Mouse (Mus musculus) liver, adult 2 months (tissue): Measurements from ENCODE around the gene Prss40. TPM values are rescaled to one million over a fixed set of nuclear protein-coding genes. Genes with fewer than 3 reads are reported as not detected.
A peak's percentile ranks its signal among the peaks of the same experiment; 100 is the strongest.

Experiments used
- DNase-seq: peaks from one replicate; pipeline ENCODE4 v3.0.0-alpha.2; 2011; ENCODE audit warnings: low read depth, low spot score; ENCODE audit errors: extremely low read depth
- H3K27ac ChIP-seq: fragments of 200-500 bp; replicated peaks from 2 replicates; pipeline ENCODE4 v1.5.1; 2012; ENCODE audit warnings: low read depth, mild to moderate bottlenecking, control low read depth, inconsistent platforms, low read length; ENCODE audit not compliant: insufficient read depth
- H3K27me3 ChIP-seq: fragments of 200-500 bp; 2 replicates; pipeline ENCODE4 v1.6.1; 2012; ENCODE audit warnings: mild to moderate bottlenecking, moderate library complexity, low read length, inconsistent platforms; ENCODE audit not compliant: control insufficient read depth, insufficient read depth
- H3K36me3 ChIP-seq: fragments of 200-500 bp; 2 replicates; pipeline ENCODE4 v1.6.1; 2012; ENCODE audit warnings: low read length, inconsistent platforms; ENCODE audit not compliant: control insufficient read depth, insufficient read depth
- H3K4me1 ChIP-seq: fragments of 200-500 bp; 2 replicates; pipeline ENCODE4 v1.6.1; 2011; ENCODE audit warnings: low read length; ENCODE audit not compliant: control insufficient read depth, insufficient read depth
- H3K4me3 ChIP-seq: fragments of 200-500 bp; 2 replicates; pipeline ENCODE4 v1.5.1; 2011; ENCODE audit warnings: low read depth, mild to moderate bottlenecking, control low read depth, low read length, moderate library complexity; ENCODE audit not compliant: insufficient read depth
- H3K79me2 ChIP-seq: fragments of 200-500 bp; 2 replicates; pipeline ENCODE4 v1.6.1; 2012; ENCODE audit warnings: inconsistent platforms, mild to moderate bottlenecking, low read length, moderate library complexity; ENCODE audit not compliant: control insufficient read depth, insufficient read depth
- H3K9ac ChIP-seq: fragments of 200-500 bp; 2 replicates; pipeline ENCODE4 v1.6.1; 2012; ENCODE audit warnings: low read depth, mild to moderate bottlenecking, control low read depth, inconsistent platforms, low read length
- CTCF ChIP-seq: fragments of 200-500 bp; IDR thresholded peaks from 2 replicates; pipeline ENCODE4 v1.5.1; 2011; ENCODE audit warnings: low read depth, low read length, control low read depth
- POLR2A ChIP-seq: fragments of 200-500 bp; IDR thresholded peaks from 2 replicates; pipeline ENCODE4 v1.6.1; 2011; ENCODE audit warnings: low read length, control low read depth; ENCODE audit not compliant: insufficient read depth; ENCODE audit errors: extremely low read depth
- WGBS: fragments of 180-500 bp; shearing (Covaris S2); methylation state at CpG from one replicate; pipeline ENCODE4 v1.1.7; 2018; 5-methylcytosine and 5-hydroxymethylcytosine counted together
- polyA plus RNA-seq: library from polyadenylated mRNA; depleted of rRNA; stranded (reverse); fragments of >200 nt; gene quantifications from 2 replicates; pipeline ENCODE4 v1.2.3, GENCODE M21; 2012; rRNA removed
- total RNA-seq: library from RNA; depleted of rRNA; stranded (reverse); fragments of >200 nt; gene quantifications from 2 replicates; pipeline ENCODE4 v1.2.3, GENCODE M21; 2014; rRNA removed

Gene Prss40
- total RNA-seq (not detected in 2 replicates), polyA plus RNA-seq (not detected in 2 replicates)

GRCm38 (mm10) chr1:34560843-34561242 lies at the start of gene Prss40:
Gene Prss40, minus strand, starts transcription at chr1:34560943.
- no peak for TF ChIP-seq CTCF
- TF ChIP-seq POLR2A: no peak
- DNase-seq: no peak
- Histone ChIP-seq H3K27me3 (no peaks in the 10 kb centered on the region), H3K27ac (no peak within 1 kb of the TSS), H3K79me2 (no peaks in the 10 kb centered on the region), H3K36me3 (no peaks in the 10 kb centered on the region), H3K4me3 (no peak within 1 kb of the TSS), H3K9ac (no peak within 1 kb of the TSS), H3K4me1 (no peaks in the 10 kb centered on the region)
- 85% methylated on average over 15 of the region's 15 CpGs for WGBS

GRCm38 (mm10) chr1:34602363-34602762 lies 41.6 kb upstream of the Prss40 start:
- Histone ChIP-seq H3K9ac (no peak overlapping the region), H3K79me2 (no peaks in the 10 kb centered on the region), H3K27me3 (no peaks in the 10 kb centered on the region), H3K4me1 (no peaks in the 10 kb centered on the region), H3K36me3 (no peaks in the 10 kb centered on the region), H3K27ac (no peak overlapping the region), H3K4me3 (no peak overlapping the region)
- TF ChIP-seq CTCF (peak; percentile 97), POLR2A (no peak)
- 9% methylated on average over 8 of the region's 8 CpGs for WGBS
- DNase-seq: peak; percentile 45

GRCm38 (mm10) chr1:34601323-34602047 lies 40.7 kb upstream of the Prss40 start:
- no peaks in the 10 kb centered on the region for H3K4me1 ChIP-seq
- H3K4me3 ChIP-seq: no peak overlapping the region
- WGBS: 74% methylated on average over 3 of the region's 3 CpGs
- no peaks in the 10 kb centered on the region for H3K27me3 ChIP-seq
- no peak overlapping the region for H3K9ac ChIP-seq
- DNase-seq: no peak
- no peak for TF ChIP-seq POLR2A
- TF ChIP-seq CTCF: no peak
- H3K36me3 ChIP-seq: no peaks in the 10 kb centered on the region
- no peak overlapping the region for H3K27ac ChIP-seq
- no peaks in the 10 kb centered on the region for H3K79me2 ChIP-seq

DNA sequence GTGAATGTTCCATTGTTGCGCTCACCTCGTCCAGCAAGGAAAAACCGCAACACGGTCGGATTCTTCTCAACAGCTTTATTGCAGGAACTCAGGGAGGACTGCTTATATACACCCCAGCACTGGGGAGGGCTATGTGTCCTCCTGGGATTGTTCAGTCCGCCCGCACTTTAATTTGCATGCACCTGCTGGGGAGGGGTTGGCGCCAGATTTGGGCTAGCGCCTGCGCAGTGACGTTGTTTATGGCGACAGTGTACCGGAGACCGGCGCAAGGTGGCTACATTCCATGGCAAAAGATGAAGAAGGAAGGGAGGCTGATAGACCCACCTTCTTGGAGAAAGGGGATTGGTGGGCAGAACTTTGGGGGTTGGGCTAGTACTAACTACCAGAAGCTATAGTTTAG lies 39.3 kb upstream of the Prss40 start:
- Histone ChIP-seq H3K79me2 (no peaks in the 10 kb centered on the region), H3K4me1 (no peaks in the 10 kb centered on the region), H3K9ac (no peak overlapping the region), H3K36me3 (no peaks in the 10 kb centered on the region), H3K4me3 (no peak overlapping the region), H3K27me3 (no peaks in the 10 kb centered on the region), H3K27ac (no peak overlapping the region)
- TF ChIP-seq POLR2A (no peak), CTCF (no peak)
- no peak for DNase-seq
- WGBS: 77% methylated on average over 15 of the region's 15 CpGs

DNA sequence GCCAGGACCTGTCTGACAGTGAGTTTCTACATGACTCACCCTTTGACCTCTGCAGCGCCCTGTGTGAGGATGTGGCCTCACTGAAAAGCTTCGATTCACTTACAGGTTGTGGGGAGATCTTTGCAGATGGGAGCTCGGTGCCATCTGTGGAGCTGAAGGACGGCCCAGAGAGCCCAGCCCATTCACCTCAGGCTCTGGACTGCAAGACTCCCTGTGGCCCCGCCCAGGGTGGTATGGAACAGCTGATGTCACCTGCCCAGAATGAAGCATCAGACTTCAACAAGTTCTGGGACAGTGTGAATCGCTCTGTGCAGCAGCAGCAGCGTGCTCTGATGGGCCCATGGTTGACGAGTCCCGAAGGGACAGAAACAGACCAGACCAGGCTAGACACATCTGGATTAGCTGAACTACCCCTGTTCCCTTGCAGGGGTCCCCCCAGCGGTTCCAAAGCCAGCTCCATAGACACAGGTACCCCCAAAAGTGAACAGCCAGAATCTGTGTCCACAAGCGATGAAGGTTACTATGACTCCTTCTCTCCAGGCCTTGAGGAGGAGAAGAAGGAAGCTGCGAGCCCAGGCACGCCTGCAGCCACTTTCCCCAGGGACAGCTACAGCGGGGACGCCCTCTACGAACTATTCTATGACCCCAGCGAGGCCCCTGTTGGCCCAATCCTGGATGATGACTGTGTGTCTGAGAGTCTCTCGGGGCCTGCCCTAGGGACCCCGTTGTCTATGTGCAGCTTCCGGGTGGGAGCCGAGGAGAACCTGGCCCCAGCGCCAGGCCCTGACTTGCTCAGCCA lies 26.8 kb upstream of the Prss40 start:
- TF ChIP-seq CTCF (no peak), POLR2A (no peak)
- no peak overlapping the region for H3K4me3 ChIP-seq
- H3K79me2 ChIP-seq: no peaks in the 10 kb centered on the region
- no peaks in the 10 kb centered on the region for H3K27me3 ChIP-seq
- no peaks in the 10 kb centered on the region for H3K4me1 ChIP-seq
- 78% methylated on average over 22 of the region's 22 CpGs for WGBS
- DNase-seq: no peak
- H3K9ac ChIP-seq: no peak overlapping the region
- H3K27ac ChIP-seq: no peak overlapping the region
- H3K36me3 ChIP-seq: no peaks in the 10 kb centered on the region

- WGBS: 69% methylated on average over 4 of the region's 4 CpGs
- H3K27ac ChIP-seq: no peak overlapping the region
These were observed 24.0 kb upstream of the Prss40 start for GRCm38 (mm10) chr1:34584736-34585135.

More at GRCm38 (mm10) chr1:34584736-34585135, 24.0 kb upstream of the Prss40 start:
- no peak for DNase-seq
- no peak overlapping the region for H3K4me3 ChIP-seq
- peaks cover 6% of the 10 kb centered on the region; the same call in 1 of the 2 replicates for H3K27me3 ChIP-seq
- no peak overlapping the region for H3K9ac ChIP-seq
- no peaks in the 10 kb centered on the region for H3K36me3 ChIP-seq
- no peak for TF ChIP-seq POLR2A
- no peak for TF ChIP-seq CTCF
- H3K79me2 ChIP-seq: no peaks in the 10 kb centered on the region
- H3K4me1 ChIP-seq: no peaks in the 10 kb centered on the region
